Mouse (Mus musculus) splenic B cell, adult 2 months (primary cell): ENCODE measurements at regions not wholly inside any gene's neighbourhood (a gene's known extent, or its start where the extent isn't known, plus 50 kb on each side); places are given as distances from the start of the nearest gene placed in this dataset.

Experiments used
- DNase-seq: peaks from one replicate; pipeline ENCODE4 v3.0.0-alpha.2; 2011; ENCODE audit warnings: low read depth, low spot score
- H3K27me3 ChIP-seq: 2 replicates; pipeline ENCODE4 v1.6.1; 2012; ENCODE audit warnings: mild to moderate bottlenecking, low read length, moderate library complexity, mixed read lengths; ENCODE audit not compliant: control insufficient read depth, poor library complexity, insufficient read depth, severe bottlenecking
- H3K36me3 ChIP-seq: 2 replicates; pipeline ENCODE4 v1.6.1; 2012; ENCODE audit warnings: mild to moderate bottlenecking, low read length, moderate library complexity, mixed read lengths; ENCODE audit not compliant: control insufficient read depth, poor library complexity, insufficient read depth, severe bottlenecking

GRCm38 (mm10) chr7:121589088-121589605 lies 117.9 kb downstream of the Usp31 start:
- Histone ChIP-seq H3K36me3 (no peaks in the 10 kb centered on the region), H3K27me3 (no peaks in the 10 kb centered on the region)
- no peak for DNase-seq

GRCm38 (mm10) chr7:121587713-121588112 lies 119.3 kb downstream of the Usp31 start:
- DNase-seq = peak; percentile 14
- Histone ChIP-seq H3K36me3 (no peaks in the 10 kb centered on the region), H3K27me3 (no peaks in the 10 kb centered on the region)

- DNase-seq = no peak
- Histone ChIP-seq H3K27me3 (no peaks in the 10 kb centered on the region), H3K36me3 (no peaks in the 10 kb centered on the region)
Observed at GRCm38 (mm10) chr7:121585721-121586120, 121.3 kb downstream of the Usp31 start.

- Histone ChIP-seq H3K36me3 (no peaks in the 10 kb centered on the region), H3K27me3 (no peaks in the 10 kb centered on the region)
- DNase-seq = no peak
Observed at GRCm38 (mm10) chr7:121579497-121579896, 127.6 kb downstream of the Usp31 start.

GRCm38 (mm10) chr7:121572681-121573335 lies 134.2 kb downstream of the Usp31 start:
- no peak for DNase-seq
- H3K36me3 ChIP-seq = no peaks in the 10 kb centered on the region
- no peaks in the 10 kb centered on the region for H3K27me3 ChIP-seq

GRCm38 (mm10) chr7:121571741-121572140 lies 135.3 kb downstream of the Usp31 start:
- DNase-seq = no peak

GRCm38 (mm10) chr7:121571292-121571691 lies 135.8 kb downstream of the Usp31 start:
- Histone ChIP-seq H3K27me3 (no peaks in the 10 kb centered on the region), H3K36me3 (no peaks in the 10 kb centered on the region)
- DNase-seq = no peak

More at GRCm38 (mm10) chr7:121571741-121572140, 135.3 kb downstream of the Usp31 start:
- H3K27me3 ChIP-seq = no peaks in the 10 kb centered on the region
- no peaks in the 10 kb centered on the region for H3K36me3 ChIP-seq

- Histone ChIP-seq H3K36me3 (no peaks in the 10 kb centered on the region), H3K27me3 (no peaks in the 10 kb centered on the region)
- no peak for DNase-seq
Observed at GRCm38 (mm10) chr7:121569248-121569647, 137.8 kb downstream of the Usp31 start.

- H3K36me3 ChIP-seq = no peaks in the 10 kb centered on the region
- DNase-seq = no peak
- no peaks in the 10 kb centered on the region for H3K27me3 ChIP-seq
Observed at GRCm38 (mm10) chr7:121568064-121568463, 139.0 kb downstream of the Usp31 start.

- H3K36me3 ChIP-seq = no peaks in the 10 kb centered on the region
- peak; percentile 51 for DNase-seq
Observed at GRCm38 (mm10) chr7:121563526-121563925, 143.5 kb downstream of the Usp31 start.

GRCm38 (mm10) chr7:121555420-121555819 lies 151.6 kb downstream of the Usp31 start:
- DNase-seq = no peak
- Histone ChIP-seq H3K27me3 (no peaks in the 10 kb centered on the region), H3K36me3 (no peaks in the 10 kb centered on the region)

More at GRCm38 (mm10) chr7:121563526-121563925, 143.5 kb downstream of the Usp31 start:
- H3K27me3 ChIP-seq = no peaks in the 10 kb centered on the region
